Mouse (Mus musculus): ENCODE measurements around the gene Hoxc4.

The Hoxc4 gene

GRCm38 (mm10) chr15:103014166-103015008 lies 4.3 kb upstream of the Hoxc4 start:
- POLR2A ChIA-PET: interaction anchor here in 3 of 4 experiments (0.6 to 1.9 kb wide), 15 partner anchors 10 to 163 kb away, joined by 3 to 10 read pairs (median 5); partner anchors contain the start of gene Hoxc5 (in 1 of the 3)
- CTCF ChIA-PET: interaction anchor here (0.6 to 5.0 kb wide), 35 partner anchors 9 to 632 kb away, joined by 3 to 44 read pairs (median 5); partner anchors contain the start of genes Hoxc8 (in 2 of the 4), Hoxc10 (in 1 of the 4) and Hoxc5 (in 1 of the 4)

- CTCF ChIA-PET: interaction anchor here in 2 of 4 experiments (1.0 to 1.3 kb wide), 5 partner anchors 48 to 168 kb away, joined by 3 to 10 read pairs (median 3); partner anchors contain the start of genes Hoxc10 (in 1 of the 2) and Hoxc5 (in 1 of the 2)
- POLR2A ChIA-PET: interaction anchor here in 2 of 4 experiments (0.6 to 1.2 kb wide), 4 partner anchors 17 to 163 kb away, joined by 3 to 6 read pairs (median 4); no protein-coding TSS in a partner anchor
Observed at GRCm38 (mm10) chr15:103015009-103015399, 3.7 kb upstream of the Hoxc4 start.

- ChIA-PET CTCF (interaction anchor here in 2 of 4 experiments (1.0 to 1.3 kb wide), 5 partner anchors 48 to 167 kb away, joined by 3 to 10 read pairs (median 3); partner anchors contain the start of genes Hoxc10 (in 1 of the 2) and Hoxc5 (in 1 of the 2)), POLR2A (interaction anchor here in 3 of 4 experiments (0.6 to 1.2 kb wide), 6 partner anchors 16 to 163 kb away, joined by 3 to 6 read pairs (median 3); no protein-coding TSS in a partner anchor)
Observed at GRCm38 (mm10) chr15:103015406-103016166, 3.1 kb upstream of the Hoxc4 start.

- CTCF ChIA-PET: interaction anchor here in 3 of 4 experiments (0.6 to 2.7 kb wide), 5 partner anchors 128 to 323 kb away, joined by 3 to 11 read pairs (median 6); no protein-coding TSS in a partner anchor
- POLR2A ChIA-PET: interaction anchor here in 2 of 4 experiments (0.6 to 2.2 kb wide), 6 partner anchors 14 to 359 kb away, joined by 3 to 10 read pairs (median 4); partner anchors contain the start of gene Hoxc8 (in 1 of the 2)
Observed at GRCm38 (mm10) chr15:103020899-103021418, 2.2 kb downstream of the Hoxc4 start.

GRCm38 (mm10) chr15:103021544-103021943 lies 2.8 kb downstream of the Hoxc4 start:
- POLR2A ChIA-PET: interaction anchor here in 2 of 4 experiments (0.6 to 2.2 kb wide), 4 partner anchors 14 to 57 kb away, joined by 3 to 10 read pairs (median 4); partner anchors contain the start of gene Hoxc8 (in 1 of the 2)
- CTCF ChIA-PET: interaction anchor here in 2 of 4 experiments (1.1 to 2.7 kb wide), 3 partner anchors 156 to 324 kb away, joined by 3 to 11 read pairs (median 6); no protein-coding TSS in a partner anchor

GRCm38 (mm10) chr15:103024131-103024530 lies 5.4 kb downstream of the Hoxc4 start:
- ChIA-PET CTCF (interaction anchor here in 2 of 4 experiments (0.7 to 1.1 kb wide), 3 partner anchors 33 to 625 kb away, joined by 3 to 7 read pairs (median 3); no protein-coding TSS in a partner anchor), POLR2A (no interaction called here)

- POLR2A ChIA-PET: interaction anchor here in 3 of 4 experiments (0.9 to 2.6 kb wide), 5 partner anchors 10 to 138 kb away, joined by 3 to 18 read pairs (median 6); no protein-coding TSS in a partner anchor
- CTCF ChIA-PET: interaction anchor here in 2 of 4 experiments (0.6 to 0.7 kb wide), 2 partner anchors 23 to 412 kb away, joined by 3 to 6 read pairs; no protein-coding TSS in a partner anchor
Observed at GRCm38 (mm10) chr15:103027266-103028235, 8.8 kb downstream of the Hoxc4 start.

GRCm38 (mm10) chr15:103028916-103029512 lies 10.3 kb downstream of the Hoxc4 start:
- POLR2A ChIA-PET: no interaction called here
- CTCF ChIA-PET: no interaction called here

GRCm38 (mm10) chr15:103030142-103030541 lies 11.4 kb downstream of the Hoxc4 start:
- ChIA-PET CTCF (no interaction called here), POLR2A (no interaction called here)

- CTCF ChIA-PET: interaction anchor here in 3 of 4 experiments (0.6 to 1.1 kb wide), 6 partner anchors 21 to 349 kb away, joined by 3 to 5 read pairs (median 4); no protein-coding TSS in a partner anchor
Observed at GRCm38 (mm10) chr15:103032167-103032566, 13.4 kb downstream of the Hoxc4 start.

GRCm38 (mm10) chr15:103032646-103033575 lies 14.2 kb downstream of the Hoxc4 start:
- POLR2A ChIA-PET: interaction anchor here in 3 of 4 experiments (0.6 to 1.2 kb wide), 9 partner anchors 9 to 101 kb away, joined by 3 to 5 read pairs (median 3); no protein-coding TSS in a partner anchor

More at GRCm38 (mm10) chr15:103032167-103032566, 13.4 kb downstream of the Hoxc4 start:
- POLR2A ChIA-PET: interaction anchor here in 3 of 4 experiments (0.6 to 1.2 kb wide), 11 partner anchors 9 to 246 kb away, joined by 3 to 5 read pairs (median 3); no protein-coding TSS in a partner anchor

GRCm38 (mm10) chr15:103034043-103034806 lies 15.5 kb downstream of the Hoxc4 start:
- POLR2A ChIA-PET: interaction anchor here in 3 of 4 experiments (0.6 to 1.9 kb wide), 25 partner anchors 8 to 1731 kb away, joined by 3 to 7 read pairs (median 3); partner anchors contain the start of genes Copz1 (in 1 of the 3) and Tarbp2 (in 1 of the 3)
- CTCF ChIA-PET: interaction anchor here (0.5 to 2.3 kb wide), 11 partner anchors 21 to 444 kb away, joined by 3 to 7 read pairs (median 4); no protein-coding TSS in a partner anchor

More at GRCm38 (mm10) chr15:103032646-103033575, 14.2 kb downstream of the Hoxc4 start:
- CTCF ChIA-PET: interaction anchor here (0.6 to 1.1 kb wide), 7 partner anchors 33 to 349 kb away, joined by 3 to 5 read pairs (median 3); partner anchors contain the start of gene Hoxc8 (in 1 of the 4)

- ChIA-PET CTCF (interaction anchor here (0.6 to 2.3 kb wide), 11 partner anchors 22 to 444 kb away, joined by 3 to 7 read pairs (median 4); no protein-coding TSS in a partner anchor), POLR2A (interaction anchor here in 3 of 4 experiments (0.6 to 1.9 kb wide), 25 partner anchors 9 to 1732 kb away, joined by 3 to 7 read pairs (median 3); partner anchors contain the start of genes Copz1 (in 1 of the 3) and Tarbp2 (in 1 of the 3))
Observed at GRCm38 (mm10) chr15:103034807-103035547, 16.2 kb downstream of the Hoxc4 start.
